Mouse (Mus musculus) lung, embryonic 16.5 days (tissue): ENCODE results near the gene Mtrex. TPM values are rescaled to one million over a fixed set of nuclear protein-coding genes. Genes with fewer than 3 reads are reported as not detected.

ENCODE experiments used
- ATAC-seq: fragments of 200-750 bp; cut with Nextera tagmentation; 2 replicates; pipeline ENCODE4 v1.8.0; 2017; ENCODE audit warnings: low read depth, mild to moderate bottlenecking, moderate library complexity
- H3K27ac ChIP-seq: fragments of 300-500 bp; sonication (generic); 2 replicates; pipeline ENCODE4 v1.5.1; 2014; ENCODE audit warnings: mild to moderate bottlenecking, control low read depth, low read length
- H3K27me3 ChIP-seq: fragments of 300-500 bp; sonication (generic); 2 replicates; pipeline ENCODE4 v1.6.1; 2014; ENCODE audit warnings: low read depth, low read length, mixed read lengths; ENCODE audit not compliant: control insufficient read depth, insufficient read depth
- H3K36me3 ChIP-seq: fragments of 300-500 bp; sonication (generic); 2 replicates; pipeline ENCODE4 v1.6.1; 2014; ENCODE audit warnings: low read length; ENCODE audit not compliant: control insufficient read depth, insufficient read depth
- H3K4me1 ChIP-seq: fragments of 300-500 bp; sonication (generic); replicated peaks from 2 replicates; pipeline ENCODE4 v1.6.1; 2014; ENCODE audit warnings: low read length, mixed read lengths; ENCODE audit not compliant: control insufficient read depth, insufficient read depth
- H3K4me2 ChIP-seq: fragments of 300-500 bp; sonication (generic); 2 replicates; pipeline ENCODE4 v1.6.1; 2014; ENCODE audit warnings: low read depth, low read length, control low read depth
- H3K4me3 ChIP-seq: fragments of 300-500 bp; sonication (generic); 2 replicates; pipeline ENCODE4 v1.5.1; 2014; ENCODE audit warnings: mild to moderate bottlenecking, low read length, control low read depth
- H3K9ac ChIP-seq: fragments of 300-500 bp; sonication (generic); 2 replicates; pipeline ENCODE4 v1.6.1; 2014; ENCODE audit warnings: low read length, control low read depth
- H3K9me3 ChIP-seq: fragments of 300-500 bp; sonication (generic); 2 replicates; pipeline ENCODE4 v1.6.1; 2016; ENCODE audit warnings: low read length; ENCODE audit not compliant: control insufficient read depth
- WGBS: fragments of 180-500 bp; shearing (Covaris S2); extraction: QIAGEN DNeasy Blood & Tissue Kit; methylation state at CpG from one replicate; pipeline ENCODE4 v1.1.7; 2014; 5-methylcytosine and 5-hydroxymethylcytosine counted together
- polyA plus RNA-seq: library from polyadenylated mRNA; unstranded; fragments of >200 nt; fragmentation: Nextera tagmentation; extraction: Ambion mirVana; gene quantifications from 2 replicates; pipeline ENCODE4 v1.2.1, GENCODE M21; 2015

The Mtrex gene
- polyA plus RNA-seq, 1 experiment from 2014 or later: 67.0 TPM

DNA sequence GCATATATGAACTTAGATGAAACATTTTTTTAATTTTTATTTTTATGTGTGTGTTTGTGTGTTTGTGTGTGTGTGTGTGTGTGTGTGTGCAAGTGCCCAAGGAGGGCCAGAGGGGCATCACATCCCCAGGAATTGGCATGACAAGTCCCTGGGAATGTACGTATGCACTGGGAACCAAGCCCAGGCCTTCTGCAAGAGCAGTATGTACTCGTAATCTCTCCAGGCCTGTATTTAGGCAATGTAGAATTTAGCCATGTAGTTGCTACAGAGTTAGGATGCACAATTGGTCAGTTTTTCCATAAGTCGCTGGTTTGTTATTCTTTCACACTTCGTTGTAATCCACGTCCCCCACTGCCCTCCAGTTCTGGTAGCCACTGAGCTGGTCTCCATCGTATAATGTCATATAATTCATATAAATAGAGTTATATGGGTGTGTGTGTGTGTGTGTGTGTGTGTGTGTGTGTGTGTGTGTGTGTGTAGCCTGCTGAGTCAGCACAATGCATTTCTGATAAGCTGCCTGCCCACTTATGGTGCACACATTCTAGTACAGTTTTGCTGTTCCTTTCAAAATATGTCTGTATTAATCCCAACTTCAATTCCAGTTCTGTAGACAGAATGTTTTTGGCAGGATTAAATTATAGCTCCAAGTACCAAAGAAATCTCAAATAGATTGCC lies 103.8 kb downstream of the Mtrex start:
- Histone ChIP-seq H3K9ac (no peak overlapping the region), H3K36me3 (no peaks in the 10 kb centered on the region; the same call in 1 of the 2 replicates), H3K4me1 (peaks cover 14% of the 10 kb centered on the region), H3K27ac (no peak overlapping the region), H3K27me3 (no peaks in the 10 kb centered on the region), H3K4me3 (no peak overlapping the region), H3K9me3 (no peaks in the 10 kb centered on the region), H3K4me2 (no peak overlapping the region)
- ATAC-seq: no peak
- 77% methylated on average over 6 of the region's 6 CpGs for WGBS

DNA sequence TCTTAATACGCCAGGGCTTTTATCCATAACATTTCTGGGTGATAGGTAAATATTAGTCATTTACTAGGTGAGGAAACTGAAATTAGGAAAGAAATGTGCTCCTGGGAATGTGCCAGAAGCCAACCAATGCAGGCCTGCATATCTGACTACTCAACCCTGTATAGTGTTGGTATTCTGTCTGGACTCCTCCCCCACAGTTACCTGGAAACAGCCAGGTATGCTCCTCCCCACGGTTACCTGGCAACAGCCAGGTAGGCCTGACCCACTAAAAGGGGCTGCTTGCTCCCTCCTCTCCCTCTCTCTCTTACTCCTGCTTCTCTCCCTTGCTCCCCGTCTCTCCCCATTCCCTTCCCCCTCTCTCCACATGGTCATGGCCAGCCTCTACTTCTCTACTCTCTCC lies 104.8 kb downstream of the Mtrex start:
- WGBS: 48% methylated on average over 3 of the region's 3 CpGs
- no peaks in the 10 kb centered on the region for H3K9me3 ChIP-seq
- peak; percentile 56; the same call in 1 of the 2 replicates for ATAC-seq

DNA sequence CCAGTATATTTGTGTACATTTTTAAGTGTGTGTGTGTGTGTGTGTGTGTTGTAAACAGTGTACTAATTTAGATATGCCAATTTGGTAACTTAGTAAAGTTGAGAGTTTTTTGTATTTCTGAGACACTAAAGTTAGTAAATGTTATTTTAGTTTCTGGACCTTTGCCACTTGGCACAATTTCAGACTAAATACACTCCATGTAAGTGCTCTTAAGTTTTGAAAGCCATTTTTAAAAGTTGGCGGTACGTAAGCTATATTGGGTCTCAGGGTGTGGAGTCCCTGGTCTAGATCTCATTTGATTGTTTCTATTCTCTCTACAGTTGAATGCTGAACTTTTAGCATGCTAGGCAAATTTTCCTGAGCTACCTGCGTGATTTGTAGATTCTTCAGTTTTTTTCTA lies 109.1 kb downstream of the Mtrex start:
- H3K4me3 ChIP-seq: no peak overlapping the region
- no peak overlapping the region for H3K9ac ChIP-seq
- peaks cover 19% of the 10 kb centered on the region for H3K4me1 ChIP-seq
- ATAC-seq: peak; percentile 74; the same call in 1 of the 2 replicates
- no peak overlapping the region for H3K27ac ChIP-seq
- no peaks in the 10 kb centered on the region for H3K9me3 ChIP-seq
- no peaks in the 10 kb centered on the region for H3K27me3 ChIP-seq
- H3K4me2 ChIP-seq: no peak overlapping the region
- 34% methylated on average over 3 of the region's 3 CpGs for WGBS
- no peaks in the 10 kb centered on the region for H3K36me3 ChIP-seq

More for the DNA sequence above, 104.8 kb downstream of the Mtrex start:
- Histone ChIP-seq H3K27me3 (no peaks in the 10 kb centered on the region), H3K4me2 (no peak overlapping the region), H3K36me3 (no peaks in the 10 kb centered on the region; the same call in 1 of the 2 replicates), H3K9ac (no peak overlapping the region), H3K4me3 (no peak overlapping the region), H3K4me1 (peaks cover 19% of the 10 kb centered on the region), H3K27ac (no peak overlapping the region)

Other genes starting within 250 kb of the Mtrex start
- gene Plpp1, start 126.6 kb downstream of the Mtrex start, polyA plus RNA-seq: 81.5 and 90.8 TPM in 2 replicates
- 14.3 and 17.8 TPM in 2 replicates for gene Dhx29, start 56 bp upstream of the Mtrex start, polyA plus RNA-seq
- 15.3 and 16.7 TPM in 2 replicates for gene Ccno, start 60.4 kb upstream of the Mtrex start, polyA plus RNA-seq
- 9.3 and 9.9 TPM in 2 replicates for gene Mcidas, start 66.4 kb upstream of the Mtrex start, polyA plus RNA-seq
- 4.6 and 5.4 TPM in 2 replicates for gene Cdc20b, start 107.7 kb upstream of the Mtrex start, polyA plus RNA-seq
- gene Gpx8, start 119.0 kb upstream of the Mtrex start, polyA plus RNA-seq: 169 and 172 TPM in 2 replicates
- gene Gzma, start 173.6 kb upstream of the Mtrex start, polyA plus RNA-seq: 5.6 and 17.4 TPM in 2 replicates